Mouse (Mus musculus): Measurements from ENCODE around the gene Sema3d. TPM values are rescaled to one million over a fixed set of nuclear protein-coding genes. Genes with fewer than 3 reads are reported as not detected.

Gene Sema3d
- polyA plus RNA-seq, 1 experiment: 2.0 TPM

GRCm38 (mm10) chr5:12457509-12457908, 74.3 kb downstream of the Sema3d start:
- WGBS: 58% methylated on average over 1 of the region's 1 CpGs
- no peaks in the 10 kb centered on the region for H3K4me1 ChIP-seq (ENCODE audit: control insufficient read depth, insufficient read depth, low read length)
- no peaks in the 10 kb centered on the region for H3K27me3 ChIP-seq (replicated peaks; ENCODE audit: control insufficient read depth, insufficient read depth, low read length)
- no peak for TF ChIP-seq CTCF (conservative IDR thresholded peaks at IDR 0.05; ENCODE audit: insufficient read depth, insufficient read length, low read depth, low read length)
- TF ChIP-seq POLR2A (IDR thresholded peaks at IDR 0.05; ENCODE audit: low read depth, low read length): no peak
- no peak overlapping the region for H3K27ac ChIP-seq (ENCODE audit: insufficient read depth, low read depth, low read length)
- H3K36me3 ChIP-seq (ENCODE audit: control insufficient read depth, insufficient read depth, low read length): no peaks in the 10 kb centered on the region
- no peak for DNase-seq
- no peak overlapping the region for H3K4me3 ChIP-seq (ENCODE audit: insufficient read depth, low read depth, low read length)

GRCm38 (mm10) chr5:12467568-12468336, 84.6 kb downstream of the Sema3d start:
- Histone ChIP-seq H3K36me3 (ENCODE audit: control insufficient read depth, insufficient read depth, low read length) (no peaks in the 10 kb centered on the region), H3K27ac (ENCODE audit: insufficient read depth, low read depth, low read length) (no peak overlapping the region), H3K4me1 (ENCODE audit: control insufficient read depth, insufficient read depth, low read length) (no peaks in the 10 kb centered on the region), H3K27me3 (replicated peaks; ENCODE audit: control insufficient read depth, insufficient read depth, low read length) (no peaks in the 10 kb centered on the region; the same call in 1 of the 2 replicates), H3K4me3 (ENCODE audit: insufficient read depth, low read depth, low read length) (no peak overlapping the region)
- 74% methylated on average over 4 of the region's 4 CpGs for WGBS
- no peak for DNase-seq
- TF ChIP-seq POLR2A (IDR thresholded peaks at IDR 0.05; ENCODE audit: low read depth, low read length) (no peak), CTCF (conservative IDR thresholded peaks at IDR 0.05; ENCODE audit: insufficient read depth, insufficient read length, low read depth, low read length) (no peak)

- DNase-seq: no peak
Measured at GRCm38 (mm10) chr5:12474904-12475638, 91.9 kb downstream of the Sema3d start.

GRCm38 (mm10) chr5:12475639-12475916, 92.4 kb downstream of the Sema3d start:
- DNase-seq: no peak
- Histone ChIP-seq H3K36me3 (ENCODE audit: control insufficient read depth, insufficient read depth, low read length) (no peaks in the 10 kb centered on the region), H3K4me3 (ENCODE audit: insufficient read depth, low read depth, low read length) (no peak overlapping the region), H3K4me1 (ENCODE audit: control insufficient read depth, insufficient read depth, low read length) (no peaks in the 10 kb centered on the region), H3K27ac (ENCODE audit: insufficient read depth, low read depth, low read length) (no peak overlapping the region), H3K27me3 (replicated peaks; ENCODE audit: control insufficient read depth, insufficient read depth, low read length) (no peaks in the 10 kb centered on the region; the same call in 1 of the 2 replicates)
- WGBS: 73% methylated on average over 4 of the region's 4 CpGs
- TF ChIP-seq CTCF (conservative IDR thresholded peaks at IDR 0.05; ENCODE audit: insufficient read depth, insufficient read length, low read depth, low read length): no peak
- TF ChIP-seq POLR2A (IDR thresholded peaks at IDR 0.05; ENCODE audit: low read depth, low read length): no peak

More at GRCm38 (mm10) chr5:12474904-12475638, 91.9 kb downstream of the Sema3d start:
- 74% methylated on average over 5 of the region's 5 CpGs for WGBS
- Histone ChIP-seq H3K4me1 (ENCODE audit: control insufficient read depth, insufficient read depth, low read length) (no peaks in the 10 kb centered on the region), H3K27me3 (replicated peaks; ENCODE audit: control insufficient read depth, insufficient read depth, low read length) (no peaks in the 10 kb centered on the region; the same call in 1 of the 2 replicates), H3K4me3 (ENCODE audit: insufficient read depth, low read depth, low read length) (no peak overlapping the region), H3K27ac (ENCODE audit: insufficient read depth, low read depth, low read length) (no peak overlapping the region), H3K36me3 (ENCODE audit: control insufficient read depth, insufficient read depth, low read length) (no peaks in the 10 kb centered on the region)
- TF ChIP-seq POLR2A (IDR thresholded peaks at IDR 0.05; ENCODE audit: low read depth, low read length): no peak

GRCm38 (mm10) chr5:12487926-12488325, 104.7 kb downstream of the Sema3d start:
- Histone ChIP-seq H3K4me3 (ENCODE audit: insufficient read depth, low read depth, low read length) (no peak overlapping the region), H3K4me1 (ENCODE audit: control insufficient read depth, insufficient read depth, low read length) (no peaks in the 10 kb centered on the region), H3K27me3 (replicated peaks; ENCODE audit: control insufficient read depth, insufficient read depth, low read length) (no peaks in the 10 kb centered on the region), H3K27ac (ENCODE audit: insufficient read depth, low read depth, low read length) (no peak overlapping the region), H3K36me3 (ENCODE audit: control insufficient read depth, insufficient read depth, low read length) (no peaks in the 10 kb centered on the region)
- TF ChIP-seq CTCF (conservative IDR thresholded peaks at IDR 0.05; ENCODE audit: insufficient read depth, insufficient read length, low read depth, low read length) (no peak), POLR2A (IDR thresholded peaks at IDR 0.05; ENCODE audit: low read depth, low read length) (no peak)
- WGBS: 45% methylated on average over 2 of the region's 2 CpGs
- no peak for DNase-seq

GRCm38 (mm10) chr5:12491704-12492103, 108.5 kb downstream of the Sema3d start:
- H3K27ac ChIP-seq (ENCODE audit: insufficient read depth, low read depth, low read length): no peak overlapping the region
- H3K36me3 ChIP-seq (ENCODE audit: control insufficient read depth, insufficient read depth, low read length): no peaks in the 10 kb centered on the region
- TF ChIP-seq POLR2A (IDR thresholded peaks at IDR 0.05; ENCODE audit: low read depth, low read length) (no peak), CTCF (conservative IDR thresholded peaks at IDR 0.05; ENCODE audit: insufficient read depth, insufficient read length, low read depth, low read length) (no peak)
- 32% methylated on average over 1 of the region's 1 CpGs for WGBS
- no peaks in the 10 kb centered on the region for H3K27me3 ChIP-seq (replicated peaks; ENCODE audit: control insufficient read depth, insufficient read depth, low read length)
- no peak for DNase-seq
- no peak overlapping the region for H3K4me3 ChIP-seq (ENCODE audit: insufficient read depth, low read depth, low read length)
- no peaks in the 10 kb centered on the region for H3K4me1 ChIP-seq (ENCODE audit: control insufficient read depth, insufficient read depth, low read length)

GRCm38 (mm10) chr5:12498227-12498928, 115.2 kb downstream of the Sema3d start:
- Histone ChIP-seq H3K27me3 (replicated peaks; ENCODE audit: control insufficient read depth, insufficient read depth, low read length) (no peaks in the 10 kb centered on the region), H3K27ac (ENCODE audit: insufficient read depth, low read depth, low read length) (no peak overlapping the region), H3K36me3 (ENCODE audit: control insufficient read depth, insufficient read depth, low read length) (no peaks in the 10 kb centered on the region), H3K4me3 (ENCODE audit: insufficient read depth, low read depth, low read length) (no peak overlapping the region), H3K4me1 (ENCODE audit: control insufficient read depth, insufficient read depth, low read length) (no peaks in the 10 kb centered on the region)
- DNase-seq: no peak
- WGBS: 65% methylated on average over 6 of the region's 6 CpGs
- TF ChIP-seq POLR2A (IDR thresholded peaks at IDR 0.05; ENCODE audit: low read depth, low read length) (no peak), CTCF (conservative IDR thresholded peaks at IDR 0.05; ENCODE audit: insufficient read depth, insufficient read length, low read depth, low read length) (no peak)

Data from kidney, adult 2 months (tissue).